Mouse (Mus musculus): ENCODE measurements at regions not wholly inside any gene's neighbourhood (a gene's known extent, or its start where the extent isn't known, plus 50 kb on each side); places are given as distances from the start of the nearest gene placed in this dataset.

- intact Hi-C loops (cut with DNase I): no loop called here
- no peak for DNase-seq (ENCODE audit: low spot score)
Observed at GRCm38 (mm10) chr4:105376591-105376990, 219.4 kb downstream of the Plpp3 start.

GRCm38 (mm10) chr4:105377469-105378187, 220.5 kb downstream of the Plpp3 start:
- intact Hi-C loops (cut with DNase I): no loop called here
- no peak for DNase-seq (ENCODE audit: low spot score)

DNA sequence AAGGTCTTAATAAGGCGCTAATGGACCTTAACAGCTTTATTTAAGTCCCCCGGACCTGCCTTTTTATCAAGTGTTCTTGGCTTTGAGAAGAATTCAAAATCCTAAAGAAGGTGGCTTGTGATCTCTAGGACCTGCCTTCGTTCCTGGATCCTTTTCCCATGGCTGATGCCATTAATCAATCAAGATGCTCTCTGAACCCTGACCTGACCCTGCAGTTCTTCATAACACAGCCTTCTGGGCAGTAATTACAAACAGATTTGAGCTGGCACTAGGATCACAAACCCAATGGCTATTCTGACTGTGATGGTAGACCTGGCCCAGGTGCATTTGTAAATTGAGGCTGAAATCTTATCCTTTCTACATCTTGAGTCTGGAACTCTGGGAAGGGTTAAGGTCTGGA, 227.7 kb downstream of the Plpp3 start:
- DNase-seq (ENCODE audit: low spot score): no peak
- intact Hi-C loops (cut with DNase I): no loop called here

DNA sequence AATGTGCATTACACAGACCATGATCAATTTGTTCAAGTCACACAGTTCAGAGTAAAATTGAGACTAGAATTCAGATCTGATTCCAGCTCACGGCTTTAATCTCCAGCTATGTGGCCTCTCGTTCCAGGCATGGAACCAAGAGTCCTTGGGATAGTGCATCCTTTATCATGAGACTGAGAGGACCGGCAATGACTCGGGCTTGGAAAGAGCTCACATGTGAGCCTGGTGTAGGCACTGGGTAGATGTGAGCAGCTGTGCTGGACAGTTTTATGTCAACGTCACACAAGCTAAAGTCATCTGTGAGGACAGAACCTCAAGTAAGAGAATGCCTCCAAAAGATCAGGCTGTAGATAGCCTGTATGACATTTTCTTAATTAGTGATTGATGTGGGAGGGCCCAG, 228.3 kb downstream of the Plpp3 start:
- intact Hi-C loops (cut with DNase I): no loop called here
- no peak for DNase-seq (ENCODE audit: low spot score)

DNA sequence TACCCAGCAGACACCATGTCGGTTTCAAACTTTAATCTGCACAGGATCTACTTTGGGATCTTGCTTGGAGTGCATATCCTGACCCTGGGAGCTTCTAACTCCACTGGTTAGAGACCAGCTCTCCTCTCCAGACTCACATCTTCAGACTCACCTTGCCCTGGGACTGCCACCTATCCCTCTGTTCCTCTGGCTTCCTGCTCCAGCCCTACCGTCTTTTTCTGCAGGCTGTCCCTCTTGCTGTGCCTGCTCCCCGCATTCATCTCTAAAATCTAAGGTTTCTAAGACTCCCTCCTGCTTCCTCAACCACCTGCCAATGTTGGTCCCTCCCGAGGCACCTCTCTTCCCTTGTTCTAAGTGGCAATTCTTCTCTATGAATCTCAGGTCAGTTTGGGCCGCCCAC, 233.2 kb downstream of the Plpp3 start:
- no peak for DNase-seq (ENCODE audit: low spot score)
- intact Hi-C loops (cut with DNase I): no loop called here

- intact Hi-C loops (cut with DNase I): no loop called here
- DNase-seq (ENCODE audit: low spot score): no peak
Observed at GRCm38 (mm10) chr4:105394366-105394765, 237.2 kb downstream of the Plpp3 start.

DNA sequence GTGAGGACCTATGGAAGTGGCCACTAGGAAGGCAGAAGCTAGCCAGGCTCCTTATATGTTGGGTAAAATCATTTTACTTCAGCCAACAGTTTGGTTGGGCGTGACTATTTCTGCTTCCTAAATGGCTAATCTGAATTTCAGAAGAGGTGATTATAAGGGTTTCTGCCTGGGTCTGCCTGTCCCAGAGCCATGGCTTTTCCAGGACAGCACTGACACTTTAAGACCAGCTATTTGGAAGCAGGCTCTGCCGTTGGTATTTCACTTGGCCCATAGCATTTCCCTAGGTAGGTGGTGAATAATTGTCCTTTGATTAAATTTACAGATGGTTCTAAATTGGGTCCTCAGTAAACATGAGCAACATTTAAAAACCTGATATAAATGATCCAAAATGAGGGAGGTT, 240.3 kb downstream of the Plpp3 start:
- DNase-seq (ENCODE audit: low spot score): no peak
- intact Hi-C loops (cut with DNase I): no loop called here

- DNase-seq (ENCODE audit: low spot score): no peak
- intact Hi-C loops (cut with DNase I): loop anchor here (5.0 kb wide), 1 partner anchor 75 kb away; no protein-coding TSS in a partner anchor
Observed at GRCm38 (mm10) chr4:105402021-105402420, 244.9 kb downstream of the Plpp3 start.

GRCm38 (mm10) chr4:105403169-105403568, 246.0 kb downstream of the Plpp3 start:
- no peak for DNase-seq (ENCODE audit: low spot score)
- intact Hi-C loops (cut with DNase I): loop anchor here (5.0 kb wide), 1 partner anchor 76 kb away; no protein-coding TSS in a partner anchor

GRCm38 (mm10) chr4:105403686-105404085, 246.5 kb downstream of the Plpp3 start:
- intact Hi-C loops (cut with DNase I): loop anchor here (5.0 kb wide), 1 partner anchor 76 kb away; no protein-coding TSS in a partner anchor
- DNase-seq (ENCODE audit: low spot score): no peak

DNA sequence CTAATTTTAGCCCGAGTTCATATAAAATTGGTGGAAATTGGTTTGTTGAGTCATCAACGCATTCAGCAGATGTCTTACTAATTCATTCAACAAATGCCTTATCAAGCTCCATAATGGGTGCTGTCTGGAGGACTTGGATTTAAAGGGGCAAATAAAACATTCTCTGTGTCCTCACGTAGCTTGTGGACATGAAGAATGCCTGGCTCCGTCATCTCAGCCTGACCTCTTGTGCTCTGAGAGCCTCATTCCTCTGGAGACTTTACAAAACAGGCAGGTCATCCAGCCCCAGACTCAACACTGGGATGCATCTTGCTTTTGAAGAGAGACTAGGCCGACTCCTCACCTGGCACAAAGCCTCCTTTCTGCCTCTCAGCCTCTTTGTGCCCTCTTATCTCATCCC, 248.6 kb downstream of the Plpp3 start:
- no peak for DNase-seq (ENCODE audit: low spot score)
- intact Hi-C loops (cut with DNase I): loop anchor here (5.0 kb wide), 1 partner anchor 248 kb away; the partner anchor contains the start of gene Plpp3

GRCm38 (mm10) chr4:105406786-105407464, 249.8 kb downstream of the Plpp3 start:
- DNase-seq (ENCODE audit: low spot score): no peak
- intact Hi-C loops (cut with DNase I): loop anchor here (5.0 kb wide), 1 partner anchor 250 kb away; the partner anchor contains the start of gene Plpp3

- intact Hi-C loops (cut with DNase I): loop anchor here (5.0 kb wide), 1 partner anchor 252 kb away; the partner anchor contains the start of gene Plpp3
- DNase-seq (ENCODE audit: low spot score): no peak
Observed at GRCm38 (mm10) chr4:105408896-105409295, 251.7 kb downstream of the Plpp3 start.

DNA sequence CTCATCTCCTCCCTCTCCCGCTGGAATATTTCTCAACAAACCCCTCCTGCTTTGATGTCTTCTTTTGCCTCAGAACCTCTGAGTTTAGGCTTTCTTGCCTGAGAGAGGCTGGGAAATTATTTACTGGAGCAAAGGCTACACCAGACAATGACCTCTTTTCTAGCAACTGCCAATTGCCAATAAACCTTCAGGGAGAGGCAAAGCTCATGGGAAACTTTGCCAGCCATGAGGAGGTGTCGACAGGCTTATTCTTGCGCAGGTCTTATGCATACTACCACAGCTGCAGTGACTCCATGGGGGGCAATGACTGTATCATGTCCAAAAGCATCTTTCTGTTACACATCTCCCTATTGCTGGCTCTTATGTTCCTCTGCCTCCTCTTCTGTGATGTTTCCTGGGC, 260.0 kb downstream of the Plpp3 start:
- intact Hi-C loops (cut with DNase I): no loop called here
- no peak for DNase-seq (ENCODE audit: low spot score)

DNA sequence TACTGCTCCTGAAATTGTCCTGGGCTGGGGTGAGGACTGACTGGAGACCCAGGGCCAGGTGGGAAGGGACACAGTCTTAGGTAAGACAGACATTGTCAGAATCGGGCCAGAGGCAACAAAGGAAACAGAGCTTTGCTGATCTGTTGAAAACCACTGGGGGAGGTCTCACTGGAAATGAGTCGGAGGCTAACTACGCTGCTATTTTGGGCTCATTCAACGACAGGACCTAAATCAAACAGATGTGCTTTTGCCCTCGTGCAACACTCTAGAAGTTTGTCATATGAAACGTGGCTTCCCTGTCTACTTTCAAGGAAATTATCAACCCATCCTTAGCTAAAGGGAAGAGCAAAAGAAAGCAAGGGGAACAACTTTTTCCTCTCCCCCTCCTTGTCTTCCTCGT, 265.3 kb downstream of the Plpp3 start:
- intact Hi-C loops (cut with DNase I): loop anchor here (5.0 kb wide), 3 partner anchors 105 to 265 kb away; partner anchors contain the start of gene Plpp3
- no peak for DNase-seq (ENCODE audit: low spot score)

- intact Hi-C loops (cut with DNase I): loop anchor here (2.0 to 5.0 kb wide), 4 partner anchors 83 to 266 kb away; partner anchors contain the start of gene Plpp3
- peak; percentile 22 for DNase-seq (ENCODE audit: low spot score)
Observed at GRCm38 (mm10) chr4:105423727-105424201, 266.6 kb downstream of the Plpp3 start.

DNA sequence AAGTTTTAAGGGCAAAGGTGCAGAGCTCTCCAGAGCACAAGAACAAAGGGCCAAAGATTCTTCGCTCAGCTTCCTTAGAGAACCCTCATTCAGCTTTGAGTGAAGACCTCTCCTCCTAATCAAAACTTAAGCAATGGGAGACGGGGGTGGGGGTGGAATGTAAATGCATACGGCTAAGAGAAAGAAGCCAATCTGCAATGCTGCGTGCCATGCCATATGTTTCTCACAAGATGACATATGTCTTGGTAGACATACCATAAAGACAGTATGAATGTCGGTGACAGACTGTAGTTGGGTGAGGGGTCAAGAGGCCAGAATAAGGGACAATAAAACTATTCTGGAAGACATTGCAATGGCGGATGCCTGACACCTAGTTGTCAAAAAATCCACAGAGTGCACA, 267.9 kb downstream of the Plpp3 start:
- intact Hi-C loops (cut with DNase I): loop anchor here (1.0 to 2.0 kb wide), 2 partner anchors 82 to 125 kb away; no protein-coding TSS in a partner anchor
- no peak for DNase-seq (ENCODE audit: low spot score)

DNA sequence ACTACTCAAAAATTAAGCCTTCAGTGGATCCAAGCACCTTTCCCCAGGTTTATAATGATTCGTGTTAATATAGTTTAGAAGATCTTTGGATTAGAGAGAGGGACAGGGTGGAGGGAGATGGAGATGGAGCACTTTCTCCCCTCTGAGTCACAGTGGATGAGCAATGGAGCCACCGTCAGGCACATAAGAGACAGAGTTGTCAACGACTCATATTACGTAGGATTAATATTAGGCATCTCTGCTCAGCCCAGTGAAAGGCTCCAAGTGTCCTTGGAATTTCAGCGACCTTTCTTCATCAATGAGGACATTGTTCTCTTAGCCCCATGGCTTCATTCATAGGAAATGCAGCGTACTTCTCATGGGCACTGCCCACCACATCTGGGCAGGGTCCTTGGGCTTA, 270.4 kb downstream of the Plpp3 start:
- intact Hi-C loops (cut with DNase I): no loop called here
- DNase-seq (ENCODE audit: low spot score): no peak

- no peak for DNase-seq (ENCODE audit: low spot score)
- intact Hi-C loops (cut with DNase I): no loop called here
Observed at GRCm38 (mm10) chr4:105429381-105430100, 272.4 kb downstream of the Plpp3 start.

DNA sequence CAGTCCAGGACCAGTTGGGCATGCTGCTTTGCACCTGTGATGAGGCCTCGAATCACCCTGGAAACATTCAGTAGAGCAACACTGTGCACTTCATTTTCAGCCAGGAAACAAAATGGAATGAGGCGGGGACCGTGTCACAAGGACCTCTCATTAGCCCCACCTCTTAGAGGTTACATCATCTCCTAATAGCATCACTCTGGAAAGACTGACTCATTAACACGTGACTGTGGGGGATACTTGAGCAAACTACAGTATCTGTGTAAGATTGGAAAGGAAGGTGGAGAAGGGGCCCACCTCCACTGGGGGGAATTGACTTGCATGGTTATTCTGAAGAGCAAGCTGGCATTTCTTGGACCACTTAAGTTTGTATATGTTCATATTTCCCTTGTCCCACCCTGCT, 275.3 kb downstream of the Plpp3 start:
- no peak for DNase-seq (ENCODE audit: low spot score)
- intact Hi-C loops (cut with DNase I): no loop called here
